Mouse (Mus musculus) megakaryocyte, embryonic 14.5 days (primary cell): ENCODE results near the gene Znrf4.

Source experiments
- FLI1 ChIP-seq: IDR thresholded peaks from 2 replicates; pipeline ENCODE4 v1.6.1; 2012; ENCODE audit warnings: low read length, inconsistent platforms, mixed read lengths
- GATA1 ChIP-seq: IDR thresholded peaks from 3 replicates; pipeline ENCODE4 v1.6.1; 2012; ENCODE audit warnings: mixed read lengths, low read length, inconsistent platforms, borderline replicate concordance

DNA sequence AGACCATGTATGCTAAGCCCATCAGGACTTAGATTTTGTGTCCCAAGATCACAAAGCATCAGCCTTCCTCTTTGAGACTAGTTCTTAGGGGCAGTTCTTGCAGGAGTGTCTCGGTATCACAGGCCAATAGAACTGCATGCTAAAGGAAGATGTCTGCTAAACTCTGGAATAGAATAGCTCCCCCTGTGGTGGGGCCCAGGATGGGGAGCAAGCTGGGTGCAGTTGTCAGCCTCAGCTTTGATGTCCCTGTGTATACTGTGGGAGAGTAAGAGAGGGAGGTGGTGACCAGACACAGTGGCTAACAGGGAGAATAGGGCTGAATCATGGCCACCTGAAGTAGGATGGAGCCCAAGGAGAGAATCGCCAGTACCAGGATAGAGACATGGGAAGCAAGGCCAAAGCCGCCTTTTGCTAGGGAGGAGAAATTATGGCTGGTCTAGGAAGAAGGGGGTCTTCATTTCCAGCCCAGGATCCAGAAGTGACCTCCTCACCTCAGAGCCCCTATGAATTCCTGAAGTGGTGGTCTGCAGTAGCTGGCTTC lies 31.5 kb upstream of the Znrf4 start:
- no peak for TF ChIP-seq GATA1
- TF ChIP-seq FLI1: no peak
